Mouse (Mus musculus) forebrain, embryonic 14.5 days (tissue): ENCODE results near the gene Zdhhc8. TPM values are rescaled to one million over a fixed set of nuclear protein-coding genes. Genes with fewer than 3 reads are reported as not detected.
A peak's percentile ranks its signal among the peaks of the same experiment; 100 is the strongest.

ENCODE experiments used
- ATAC-seq: fragments of 200-750 bp; cut with Nextera tagmentation; 2 replicates; pipeline ENCODE4 v1.8.0; 2017; ENCODE audit warnings: mild to moderate bottlenecking, moderate library complexity
- DNase-seq: peaks from one replicate; pipeline ENCODE4 v3.0.0-alpha.2; 2015; ENCODE audit warnings: low spot score
- H3K27ac ChIP-seq: fragments of 300-500 bp; sonication (generic); 2 replicates; pipeline ENCODE4 v1.5.1; 2014; ENCODE audit warnings: low read depth, mild to moderate bottlenecking, control low read depth, low read length, moderate library complexity
- H3K27me3 ChIP-seq: fragments of 300-500 bp; sonication (generic); replicated peaks from 2 replicates; pipeline ENCODE4 v1.6.1; 2014; ENCODE audit warnings: low read length, control low read depth, mixed read lengths; ENCODE audit not compliant: control insufficient read depth, insufficient read depth
- H3K36me3 ChIP-seq: fragments of 300-500 bp; sonication (generic); 2 replicates; pipeline ENCODE4 v1.6.1; 2014; ENCODE audit warnings: low read length, control low read depth; ENCODE audit not compliant: control insufficient read depth, insufficient read depth
- H3K4me1 ChIP-seq: fragments of 300-500 bp; sonication (generic); 2 replicates; pipeline ENCODE4 v1.6.1; 2014; ENCODE audit warnings: antibody characterized with exemption, low read length, control low read depth; ENCODE audit not compliant: control insufficient read depth, insufficient read depth
- H3K4me2 ChIP-seq: fragments of 300-500 bp; sonication (generic); 2 replicates; pipeline ENCODE4 v1.6.1; 2014; ENCODE audit warnings: mild to moderate bottlenecking, control low read depth, low read length
- H3K4me3 ChIP-seq: fragments of 300-500 bp; sonication (generic); 2 replicates; pipeline ENCODE4 v1.5.1; 2014; ENCODE audit warnings: low read depth, low read length, control low read depth
- H3K9ac ChIP-seq: fragments of 300-500 bp; sonication (generic); 2 replicates; pipeline ENCODE4 v1.6.1; 2014; ENCODE audit warnings: mild to moderate bottlenecking, low read length, control low read depth, moderate library complexity
- H3K9me3 ChIP-seq: fragments of 300-500 bp; sonication (generic); replicated peaks from 2 replicates; pipeline ENCODE4 v1.6.1; 2016; ENCODE audit warnings: low read length, control low read depth, mixed read lengths; ENCODE audit not compliant: control insufficient read depth
- WGBS: fragments of 180-500 bp; shearing (Covaris S2); extraction: QIAGEN DNeasy Blood & Tissue Kit; methylation state at CpG from one replicate; pipeline ENCODE4 v1.1.7; 2014; 5-methylcytosine and 5-hydroxymethylcytosine counted together
- polyA plus RNA-seq: library from polyadenylated mRNA; unstranded; fragments of >200 nt; fragmentation: Nextera tagmentation; extraction: Ambion mirVana; gene quantifications from 2 replicates; pipeline ENCODE4 v1.2.1, GENCODE M21; 2014

Zdhhc8 gene
- polyA plus RNA-seq = 5.9 and 10.2 TPM in 2 replicates

DNA sequence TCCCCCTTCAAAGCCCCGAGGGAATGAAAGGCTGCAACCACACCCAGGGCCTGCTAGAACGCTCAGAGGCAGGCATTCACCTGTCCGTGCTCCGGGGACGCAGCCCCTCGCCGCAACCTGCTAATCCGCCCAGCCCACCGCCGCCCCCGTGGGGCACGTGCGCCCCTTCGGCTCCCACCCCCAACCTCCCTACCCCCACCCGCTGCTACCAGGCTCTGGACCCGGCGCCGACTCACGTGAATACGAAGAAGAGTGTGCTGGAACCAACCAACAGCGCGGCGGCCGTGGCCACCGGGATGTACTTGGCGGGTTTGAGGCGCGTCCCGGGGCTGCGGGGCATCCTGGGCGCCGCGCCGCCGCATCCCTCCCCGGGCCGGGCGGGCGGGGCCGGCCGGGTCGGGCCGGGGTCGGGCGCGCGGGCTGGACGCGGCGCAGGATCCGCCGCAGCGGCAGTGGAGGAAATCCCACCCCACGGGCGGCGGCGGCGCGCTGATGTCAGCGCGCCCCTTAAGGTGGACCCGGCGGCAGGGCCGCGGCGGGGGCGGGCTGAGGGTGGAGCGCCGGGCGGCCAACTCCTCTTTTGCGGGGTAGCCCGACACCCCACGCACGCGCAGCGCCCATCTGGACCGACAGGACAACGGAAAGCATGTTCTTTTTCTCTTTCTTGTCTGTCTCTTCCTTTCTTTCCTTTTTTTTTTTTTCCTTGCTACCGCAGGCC lies at the start of gene Zdhhc8:
Gene Zdhhc8, minus strand, starts transcription at position 466 of the 718 bp plus-strand sequence.
- DNase-seq (peak; percentile 83), ATAC-seq (peak; percentile 89)
- Histone ChIP-seq H3K9ac (peak within 1 kb of the TSS; percentile 88), H3K4me3 (peak within 1 kb of the TSS; percentile 84), H3K9me3 (no peaks in the 10 kb centered on the region), H3K36me3 (peaks cover 26% of the 10 kb centered on the region), H3K4me2 (peak within 1 kb of the TSS; percentile 90), H3K4me1 (peaks cover 20% of the 10 kb centered on the region), H3K27ac (peak within 1 kb of the TSS; percentile 88), H3K27me3 (no peaks in the 10 kb centered on the region)
- WGBS = under 1% methylated on average over 54 of the region's 79 CpGs

DNA sequence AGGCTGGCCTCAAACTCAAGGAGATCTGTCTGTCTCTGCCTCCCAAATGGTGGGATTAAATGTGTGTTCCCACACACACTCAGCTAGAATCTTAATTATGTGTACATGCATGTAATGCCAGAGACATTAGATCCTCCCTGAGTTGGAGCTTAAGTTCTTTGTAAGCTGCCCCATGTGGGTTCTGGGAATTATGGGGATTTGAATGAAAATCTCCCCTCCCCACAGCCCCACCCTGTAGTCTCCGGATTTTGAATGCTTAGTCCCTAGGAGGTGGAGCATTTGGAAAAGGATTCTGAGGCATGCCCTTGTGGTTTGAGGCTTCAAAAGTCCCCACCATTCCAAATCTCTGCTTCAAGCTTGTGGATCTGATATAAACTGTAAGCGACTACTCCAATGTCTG lies 40.2 kb upstream of the Zdhhc8 start:
- Histone ChIP-seq H3K4me1 (no peaks in the 10 kb centered on the region), H3K9ac (no peak overlapping the region), H3K9me3 (no peaks in the 10 kb centered on the region), H3K4me3 (no peak overlapping the region), H3K27ac (no peak overlapping the region), H3K27me3 (no peaks in the 10 kb centered on the region), H3K36me3 (peaks cover 93% of the 10 kb centered on the region), H3K4me2 (no peak overlapping the region)
- no peak for DNase-seq
- 75% methylated on average over 2 of the region's 2 CpGs for WGBS
- no peak for ATAC-seq

GRCm38 (mm10) chr16:18268182-18268581 lies 33.2 kb upstream of the Zdhhc8 start:
- no peak overlapping the region for H3K27ac ChIP-seq
- H3K4me1 ChIP-seq = no peaks in the 10 kb centered on the region
- no peak for ATAC-seq
- no peak overlapping the region for H3K4me2 ChIP-seq
- no peaks in the 10 kb centered on the region for H3K9me3 ChIP-seq
- no peak overlapping the region for H3K4me3 ChIP-seq
- WGBS = 86% methylated on average over 5 of the region's 5 CpGs
- H3K27me3 ChIP-seq = no peaks in the 10 kb centered on the region
- DNase-seq = peak; percentile 33
- H3K36me3 ChIP-seq = peaks cover 93% of the 10 kb centered on the region
- no peak overlapping the region for H3K9ac ChIP-seq

- DNase-seq (no peak), ATAC-seq (no peak)
- Histone ChIP-seq H3K27ac (no peak overlapping the region), H3K9me3 (no peaks in the 10 kb centered on the region), H3K36me3 (peaks cover 90% of the 10 kb centered on the region), H3K4me3 (no peak overlapping the region), H3K27me3 (no peaks in the 10 kb centered on the region), H3K4me1 (no peaks in the 10 kb centered on the region), H3K9ac (no peak overlapping the region), H3K4me2 (no peak overlapping the region)
- 80% methylated on average over 2 of the region's 2 CpGs for WGBS
Observed at GRCm38 (mm10) chr16:18265024-18265423, 30.1 kb upstream of the Zdhhc8 start.

GRCm38 (mm10) chr16:18258221-18258620 lies 23.3 kb upstream of the Zdhhc8 start, which contains the start of gene Gm49776:
Gene Gm49776 (minus strand): TSS chr16:18258321.
- Histone ChIP-seq H3K4me3 (no peak within 1 kb of the TSS), H3K27me3 (no peaks in the 10 kb centered on the region), H3K4me2 (no peak within 1 kb of the TSS), H3K4me1 (no peaks in the 10 kb centered on the region), H3K9me3 (no peaks in the 10 kb centered on the region), H3K9ac (no peak within 1 kb of the TSS), H3K36me3 (peaks cover 92% of the 10 kb centered on the region), H3K27ac (no peak within 1 kb of the TSS)
- no peak for DNase-seq
- ATAC-seq = no peak
- 95% methylated on average over 2 of the region's 2 CpGs for WGBS

DNA sequence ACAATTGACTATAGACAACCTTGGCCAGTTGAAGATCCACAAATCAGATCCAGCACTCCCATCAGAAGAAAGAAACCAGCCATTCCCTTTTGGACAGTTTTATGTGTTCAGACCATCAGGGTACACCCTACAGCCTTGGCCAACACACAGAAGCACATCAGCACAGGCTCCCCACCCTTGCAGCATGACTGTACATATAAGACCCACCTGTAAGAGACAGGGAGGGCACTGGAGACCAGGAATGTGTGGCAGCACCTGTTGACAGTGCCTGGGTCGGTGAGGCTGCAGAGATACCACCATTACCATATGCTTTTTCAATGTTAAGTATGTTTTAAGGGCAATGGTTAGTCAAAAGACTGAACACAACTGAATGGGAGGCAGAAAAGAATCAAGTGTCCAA lies 18.9 kb upstream of the Zdhhc8 start:
- H3K27me3 ChIP-seq = no peaks in the 10 kb centered on the region
- no peak for ATAC-seq
- H3K36me3 ChIP-seq = peaks cover 85% of the 10 kb centered on the region
- DNase-seq = no peak
- H3K9me3 ChIP-seq = no peaks in the 10 kb centered on the region
- H3K4me3 ChIP-seq = no peak overlapping the region
- H3K9ac ChIP-seq = no peak overlapping the region
- no peak overlapping the region for H3K27ac ChIP-seq
- no peak overlapping the region for H3K4me2 ChIP-seq
- H3K4me1 ChIP-seq = peaks cover 16% of the 10 kb centered on the region
- 85% methylated on average over 1 of the region's 1 CpGs for WGBS

GRCm38 (mm10) chr16:18252736-18253135 lies 17.8 kb upstream of the Zdhhc8 start:
- H3K4me3 ChIP-seq = no peak overlapping the region
- H3K36me3 ChIP-seq = peaks cover 75% of the 10 kb centered on the region
- WGBS = 86% methylated on average over 6 of the region's 6 CpGs
- no peak overlapping the region for H3K9ac ChIP-seq
- H3K27me3 ChIP-seq = no peaks in the 10 kb centered on the region
- H3K27ac ChIP-seq = no peak overlapping the region
- H3K4me2 ChIP-seq = no peak overlapping the region
- no peaks in the 10 kb centered on the region for H3K9me3 ChIP-seq
- no peak for ATAC-seq
- H3K4me1 ChIP-seq = peaks cover 16% of the 10 kb centered on the region
- DNase-seq = no peak

- ATAC-seq (no peak), DNase-seq (no peak)
- no peaks in the 10 kb centered on the region for H3K9me3 ChIP-seq
- H3K36me3 ChIP-seq = peaks cover 69% of the 10 kb centered on the region
- H3K4me2 ChIP-seq = peak overlapping the region; percentile 82
- H3K4me1 ChIP-seq = peaks cover 24% of the 10 kb centered on the region
- peak overlapping the region; percentile 94 for H3K9ac ChIP-seq
- WGBS = 72% methylated on average over 10 of the region's 10 CpGs
- H3K27ac ChIP-seq = no peak overlapping the region
- H3K4me3 ChIP-seq = no peak overlapping the region
- no peaks in the 10 kb centered on the region for H3K27me3 ChIP-seq
Observed at GRCm38 (mm10) chr16:18250828-18251790, 16.2 kb upstream of the Zdhhc8 start.
